Mouse (Mus musculus): ENCODE results near the gene Trim60.

- TF ChIP-seq TBP (IDR thresholded peaks at IDR 0.05; ENCODE audit: low read depth, low read length) (no peak), SIN3A (IDR thresholded peaks at IDR 0.05; ENCODE audit: low read length) (no peak), POLR2A (IDR thresholded peaks at IDR 0.05; ENCODE audit: control insufficient read depth in 1 of 2, insufficient read depth in 1 of 2, low read depth in 1 of 2, low read length in 2 of 2, poor library complexity in 1 of 2) (no peak), CTCF (IDR thresholded peaks at IDR 0.05 in 2 of 3, conservative IDR thresholded peaks at IDR 0.05 in 1 of 3; ENCODE audit: control insufficient read depth in 1 of 3, insufficient read depth in 1 of 3, low read depth in 2 of 3, low read length in 3 of 3, poor library complexity in 1 of 3, severe bottlenecking in 1 of 3) (no peak), E2F4 (IDR thresholded peaks at IDR 0.05; ENCODE audit: borderline replicate concordance, low read depth, low read length) (no peak), TAL1 (IDR thresholded peaks at IDR 0.05; ENCODE audit: low read length) (no peak), MAX (IDR thresholded peaks at IDR 0.05; ENCODE audit: low read length) (no peak), HCFC1 (IDR thresholded peaks at IDR 0.05; ENCODE audit: low read depth, low read length) (no peak), ELF1 (IDR thresholded peaks at IDR 0.05; ENCODE audit: low read depth, low read length) (no peak), GATA1 (IDR thresholded peaks at IDR 0.05; ENCODE audit: low read depth, low read length) (no peak), RCOR1 (IDR thresholded peaks at IDR 0.05; ENCODE audit: low read depth, low read length) (no peak), ETS1 (IDR thresholded peaks at IDR 0.05; ENCODE audit: low read depth, low read length) (no peak), ZKSCAN1 (IDR thresholded peaks at IDR 0.05; ENCODE audit: low read depth, low read length) (no peak), POLR2AphosphoS5 (IDR thresholded peaks at IDR 0.05; ENCODE audit: borderline replicate concordance, low read depth, low read length) (no peak)
These were observed 14.7 kb upstream of the Trim60 start for GRCm38 (mm10) chr8:65033056-65033455.
